In the genomic region with DNA sequence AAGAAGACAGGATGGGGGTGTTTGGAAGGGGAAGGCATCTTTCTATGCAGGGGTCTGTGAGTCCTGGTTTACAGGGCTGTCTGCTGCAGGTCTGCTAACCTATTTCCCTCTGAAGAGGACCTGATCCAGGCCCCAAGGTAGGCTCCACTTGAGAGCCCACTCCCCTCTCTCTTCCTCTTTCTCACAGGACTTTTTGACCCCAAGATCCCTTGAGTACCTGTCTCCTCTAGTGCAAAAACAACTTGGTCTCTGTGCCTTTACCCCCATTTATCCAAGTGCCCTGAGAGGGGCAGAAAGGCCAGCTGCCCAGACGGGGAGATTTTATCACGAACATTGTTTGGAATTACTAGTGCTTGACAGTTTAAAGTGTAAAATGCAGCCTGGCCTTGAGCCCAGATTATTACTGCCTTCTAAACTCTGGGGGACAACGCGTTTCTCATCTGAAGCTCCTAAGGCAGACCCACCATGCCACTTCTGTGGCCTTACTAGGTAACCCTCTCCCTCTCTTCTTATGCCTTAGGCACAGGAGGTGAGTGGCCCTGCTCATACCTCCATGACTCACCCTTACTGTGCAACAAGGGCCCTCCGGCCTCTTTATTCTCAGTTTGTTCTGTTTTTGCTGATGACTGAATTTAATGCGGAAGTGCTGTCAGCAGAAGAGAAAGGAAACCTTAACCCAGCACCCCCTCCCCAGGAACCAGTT, we compare ENCODE assay signal across 8 mouse cellular contexts.
DNase-seq lines count a peak whose midpoint lies in the region; ATAC-seq and TF ChIP-seq lines count a peak whose summit lies in the region.

No protein-coding gene starts in this region.

- no peaks in the 10 kb centered on the region for H3K9me3 ChIP-seq in embryonic facial prominence, embryonic 14.5 days (ENCODE audit: control insufficient read depth, low read length)
- no peaks in the 10 kb centered on the region for H3K9me3 ChIP-seq in intestine, postnatal 0 days (ENCODE audit: control insufficient read depth)
- H3K9me3 ChIP-seq in lung, embryonic 15.5 days, result no peaks in the 10 kb centered on the region

- no peaks in the 10 kb centered on the region for H3K36me3 ChIP-seq in embryonic facial prominence, embryonic 14.5 days (ENCODE audit: control insufficient read depth, insufficient read depth, low read length)
- H3K36me3 ChIP-seq in intestine, postnatal 0 days (ENCODE audit: control insufficient read depth, insufficient read depth), result no peaks in the 10 kb centered on the region
- H3K36me3 ChIP-seq in lung, embryonic 15.5 days, result no peaks in the 10 kb centered on the region
- no peaks in the 10 kb centered on the region for H3K36me3 ChIP-seq in splenic B cell, adult 2 months (ENCODE audit: control insufficient read depth, insufficient read depth, low read length, poor library complexity, severe bottlenecking)

- H3K9ac ChIP-seq in embryonic facial prominence, embryonic 14.5 days (ENCODE audit: low read depth, low read length), result no peak overlapping the region
- 0 out of 2 replicates have a peak overlapping the region, but pooled peaks have one; percentile 5 for H3K9ac ChIP-seq in intestine, postnatal 0 days (ENCODE audit: low read depth, low read length)
- peak overlapping the region; percentile 12; the same call in 1 of the 2 replicates for H3K9ac ChIP-seq in lung, embryonic 15.5 days

- no peaks in the 10 kb centered on the region for H3K27me3 ChIP-seq in embryonic facial prominence, embryonic 14.5 days (replicated peaks; ENCODE audit: control insufficient read depth, insufficient read depth, low read length)
- H3K27me3 ChIP-seq in intestine, postnatal 0 days (replicated peaks; ENCODE audit: control insufficient read depth, insufficient read depth, low read length), result no peaks in the 10 kb centered on the region
- H3K27me3 ChIP-seq in lung, embryonic 15.5 days, result no peaks in the 10 kb centered on the region
- no peaks in the 10 kb centered on the region for H3K27me3 ChIP-seq in splenic B cell, adult 2 months (ENCODE audit: control insufficient read depth, insufficient read depth, low read length, poor library complexity, severe bottlenecking)

- H3K4me1 ChIP-seq in embryonic facial prominence, embryonic 14.5 days (ENCODE audit: control insufficient read depth, insufficient read depth, low read length), result peaks cover 56% of the 10 kb centered on the region
- peaks cover 40% of the 10 kb centered on the region for H3K4me1 ChIP-seq in intestine, postnatal 0 days (replicated peaks; ENCODE audit: control insufficient read depth, insufficient read depth, low read length)
- peaks cover 79% of the 10 kb centered on the region for H3K4me1 ChIP-seq in lung, embryonic 15.5 days

- no peak for TF ChIP-seq CTCF in intestine, postnatal 0 days (IDR thresholded peaks at IDR 0.05; ENCODE audit: low read depth)

- no peak for ATAC-seq in embryonic facial prominence, embryonic 14.5 days (ENCODE audit: low read depth)
- peak; percentile 4; the same call in 1 of the 2 replicates for ATAC-seq in intestine, postnatal 0 days
- ATAC-seq in lung, embryonic 15.5 days (ENCODE audit: borderline replicate concordance, extremely low read depth, low FRiP score, low TSS enrichment), result no peak

- H3K4me3 ChIP-seq in embryonic facial prominence, embryonic 14.5 days (ENCODE audit: low read depth, low read length), result no peak overlapping the region
- no peak overlapping the region for H3K4me3 ChIP-seq in intestine, postnatal 0 days (ENCODE audit: low read depth, low read length)
- H3K4me3 ChIP-seq in lung, embryonic 15.5 days, result no peak overlapping the region

- no peak overlapping the region for H3K4me2 ChIP-seq in embryonic facial prominence, embryonic 14.5 days (ENCODE audit: low read depth, low read length)
- no peak overlapping the region for H3K4me2 ChIP-seq in intestine, postnatal 0 days (replicated peaks; ENCODE audit: low read depth)
- no peak overlapping the region for H3K4me2 ChIP-seq in lung, embryonic 15.5 days

- intact Hi-C loops in left cerebral cortex, postnatal 4 days (cut with DNase I), result loop anchor here (10.0 kb wide), 1 partner anchor 233 kb away; the partner anchor contains the start of gene Irf2bp2

- DNase-seq in adrenal gland, adult 2 months, result peak; percentile 62
- DNase-seq in adrenal gland, adult 18-20 months (ENCODE audit: low spot score in 2 of 2), result no peak
- peak; percentile 56 for DNase-seq in embryonic facial prominence, embryonic 14.5 days (ENCODE audit: low spot score)
- peak; percentile 62 for DNase-seq in splenic B cell, adult 2 months (ENCODE audit: low read depth, low spot score)
- no peak for DNase-seq in thymus, postnatal 25 days
- DNase-seq in left cerebral cortex, postnatal 4 days, result no peak

- H3K27ac ChIP-seq in embryonic facial prominence, embryonic 14.5 days (replicated peaks; ENCODE audit: low read depth, low read length), result peak overlapping the region; percentile 96
- peak overlapping the region; percentile 94 for H3K27ac ChIP-seq in intestine, postnatal 0 days (ENCODE audit: low read depth, low read length)
- H3K27ac ChIP-seq in lung, embryonic 15.5 days, result peak overlapping the region; percentile 99

- WGBS in embryonic facial prominence, embryonic 14.5 days, result 35% methylated on average over 6 of the region's 6 CpGs
- 4% methylated on average over 6 of the region's 6 CpGs for WGBS in intestine, postnatal 0 days
- 18% methylated on average over 6 of the region's 6 CpGs for WGBS in lung, embryonic 15.5 days

Comparison
In these comparisons a context has a peak if more than half of its experiments do, and no peak if none do; other contexts are left out.
1. DNase-seq: peak in adrenal gland, adult 2 months (single experiment), embryonic facial prominence, embryonic 14.5 days (single experiment) and splenic B cell, adult 2 months (single experiment); none in adrenal gland, adult 18-20 months (0 of 2), thymus, postnatal 25 days (single experiment) and left cerebral cortex, postnatal 4 days (single experiment).
2. Peak in every context shown above with its lines, with median percentiles within 50 percentile points of each other: H3K27ac ChIP-seq.